Mouse (Mus musculus) embryonic facial prominence, embryonic 13.5 days (tissue): ENCODE measurements around the gene Mov10l1. TPM values are rescaled to one million over a fixed set of nuclear protein-coding genes. Genes with fewer than 3 reads are reported as not detected.

ENCODE experiments used
- ATAC-seq: fragments of 200-750 bp; cut with Nextera tagmentation; 2 replicates; pipeline ENCODE4 v1.8.0; 2017; ENCODE audit warnings: low read depth; ENCODE audit not compliant: insufficient number of reproducible peaks, insufficient read depth, low FRiP score, low TSS enrichment
- H3K27ac ChIP-seq: fragments of 300-500 bp; sonication (generic); 2 replicates; pipeline ENCODE4 v1.5.1; 2015; ENCODE audit warnings: moderate library complexity, mild to moderate bottlenecking, inconsistent platforms
- H3K27me3 ChIP-seq: fragments of 300-500 bp; sonication (generic); 2 replicates; pipeline ENCODE4 v1.6.1; 2015; ENCODE audit warnings: mild to moderate bottlenecking, inconsistent platforms
- H3K36me3 ChIP-seq: fragments of 300-500 bp; sonication (generic); 2 replicates; pipeline ENCODE4 v1.6.1; 2015; ENCODE audit warnings: mild to moderate bottlenecking, inconsistent platforms
- H3K4me1 ChIP-seq: fragments of 300-500 bp; sonication (generic); 2 replicates; pipeline ENCODE4 v1.6.1; 2015; ENCODE audit warnings: inconsistent platforms
- H3K4me2 ChIP-seq: fragments of 300-500 bp; sonication (generic); 2 replicates; pipeline ENCODE4 v1.6.1; 2015; ENCODE audit warnings: moderate library complexity, mild to moderate bottlenecking, inconsistent platforms
- H3K4me3 ChIP-seq: fragments of 300-500 bp; sonication (generic); 2 replicates; pipeline ENCODE4 v1.5.1; 2015; ENCODE audit warnings: mild to moderate bottlenecking, inconsistent platforms
- H3K9ac ChIP-seq: fragments of 300-500 bp; sonication (generic); 2 replicates; pipeline ENCODE4 v1.6.1; 2015; ENCODE audit warnings: mild to moderate bottlenecking, inconsistent platforms
- H3K9me3 ChIP-seq: fragments of 300-500 bp; sonication (generic); 2 replicates; pipeline ENCODE4 v1.6.1; 2016; ENCODE audit warnings: inconsistent platforms
- WGBS: fragments of 180-500 bp; shearing (Covaris S2); methylation state at CpG from one replicate; pipeline ENCODE4 v1.1.7; 2015; ENCODE audit warnings: mixed read lengths; 5-methylcytosine and 5-hydroxymethylcytosine counted together
- polyA plus RNA-seq: library from polyadenylated mRNA; unstranded; fragments of >200 nt; fragmentation: Nextera tagmentation; extraction: Ambion mirVana; gene quantifications from 2 replicates; pipeline ENCODE4 v1.2.1, GENCODE M21; 2015

The Mov10l1 gene
- polyA plus RNA-seq = not detected in 2 replicates

GRCm38 (mm10) chr15:88982534-88983079, at the start of gene Mov10l1:
Mov10l1 (plus strand) TSS chr15:88982909.
- Histone ChIP-seq H3K4me2 (no peak within 1 kb of the TSS), H3K9ac (no peak within 1 kb of the TSS), H3K4me3 (no peak within 1 kb of the TSS), H3K27ac (no peak within 1 kb of the TSS), H3K27me3 (no peaks in the 10 kb centered on the region), H3K9me3 (no peaks in the 10 kb centered on the region), H3K36me3 (no peaks in the 10 kb centered on the region), H3K4me1 (no peaks in the 10 kb centered on the region)
- WGBS = 92% methylated on average over 31 of the region's 31 CpGs
- no peak for ATAC-seq

GRCm38 (mm10) chr15:88934141-88934540, 48.6 kb upstream of the Mov10l1 start:
- WGBS = 40% methylated on average over 7 of the region's 7 CpGs
- ATAC-seq = no peak
- H3K27me3 ChIP-seq = no peaks in the 10 kb centered on the region

GRCm38 (mm10) chr15:88936619-88937290, 46.0 kb upstream of the Mov10l1 start:
- Histone ChIP-seq H3K9me3 (no peaks in the 10 kb centered on the region), H3K4me3 (no peak overlapping the region), H3K27me3 (no peaks in the 10 kb centered on the region), H3K9ac (no peak overlapping the region), H3K4me2 (no peak overlapping the region), H3K27ac (no peak overlapping the region), H3K36me3 (no peaks in the 10 kb centered on the region), H3K4me1 (no peaks in the 10 kb centered on the region)
- WGBS = 70% methylated on average over 6 of the region's 6 CpGs
- no peak for ATAC-seq

More at GRCm38 (mm10) chr15:88934141-88934540, 48.6 kb upstream of the Mov10l1 start:
- no peaks in the 10 kb centered on the region for H3K36me3 ChIP-seq
- no peak overlapping the region for H3K9ac ChIP-seq
- no peaks in the 10 kb centered on the region for H3K9me3 ChIP-seq
- H3K4me3 ChIP-seq = no peak overlapping the region
- H3K27ac ChIP-seq = no peak overlapping the region
- no peak overlapping the region for H3K4me2 ChIP-seq
- no peaks in the 10 kb centered on the region for H3K4me1 ChIP-seq

GRCm38 (mm10) chr15:88937291-88937650, 45.4 kb upstream of the Mov10l1 start:
- H3K4me1 ChIP-seq = no peaks in the 10 kb centered on the region
- H3K4me2 ChIP-seq = no peak overlapping the region
- no peak overlapping the region for H3K4me3 ChIP-seq
- 72% methylated on average over 2 of the region's 2 CpGs for WGBS
- no peaks in the 10 kb centered on the region for H3K36me3 ChIP-seq
- H3K27ac ChIP-seq = no peak overlapping the region
- no peaks in the 10 kb centered on the region for H3K27me3 ChIP-seq
- no peak for ATAC-seq
- H3K9me3 ChIP-seq = no peaks in the 10 kb centered on the region
- H3K9ac ChIP-seq = no peak overlapping the region

GRCm38 (mm10) chr15:88942783-88943182, 39.9 kb upstream of the Mov10l1 start:
- ATAC-seq = no peak
- 70% methylated on average over 5 of the region's 5 CpGs for WGBS

GRCm38 (mm10) chr15:88943896-88944551, 38.7 kb upstream of the Mov10l1 start:
- no peak overlapping the region for H3K4me2 ChIP-seq
- no peaks in the 10 kb centered on the region for H3K27me3 ChIP-seq
- H3K9ac ChIP-seq = no peak overlapping the region
- no peak overlapping the region for H3K4me3 ChIP-seq
- no peaks in the 10 kb centered on the region for H3K36me3 ChIP-seq
- WGBS = 64% methylated on average over 5 of the region's 5 CpGs
- no peak for ATAC-seq
- no peaks in the 10 kb centered on the region for H3K4me1 ChIP-seq
- H3K27ac ChIP-seq = no peak overlapping the region
- H3K9me3 ChIP-seq = no peaks in the 10 kb centered on the region

More at GRCm38 (mm10) chr15:88942783-88943182, 39.9 kb upstream of the Mov10l1 start:
- no peak overlapping the region for H3K4me2 ChIP-seq
- no peaks in the 10 kb centered on the region for H3K36me3 ChIP-seq
- no peak overlapping the region for H3K4me3 ChIP-seq
- no peak overlapping the region for H3K27ac ChIP-seq
- no peaks in the 10 kb centered on the region for H3K27me3 ChIP-seq
- H3K9ac ChIP-seq = no peak overlapping the region
- no peaks in the 10 kb centered on the region for H3K9me3 ChIP-seq
- H3K4me1 ChIP-seq = no peaks in the 10 kb centered on the region

GRCm38 (mm10) chr15:88946851-88947250, 35.9 kb upstream of the Mov10l1 start:
- H3K9me3 ChIP-seq = no peaks in the 10 kb centered on the region
- H3K36me3 ChIP-seq = no peaks in the 10 kb centered on the region
- no peak overlapping the region for H3K9ac ChIP-seq
- no peaks in the 10 kb centered on the region for H3K27me3 ChIP-seq
- 31% methylated on average over 6 of the region's 6 CpGs for WGBS
- H3K4me3 ChIP-seq = no peak overlapping the region
- no peak for ATAC-seq
- H3K4me2 ChIP-seq = no peak overlapping the region
- no peak overlapping the region for H3K27ac ChIP-seq
- no peaks in the 10 kb centered on the region for H3K4me1 ChIP-seq

- H3K9ac ChIP-seq = no peak overlapping the region
- no peak overlapping the region for H3K27ac ChIP-seq
- no peaks in the 10 kb centered on the region for H3K36me3 ChIP-seq
- peaks cover 10% of the 10 kb centered on the region for H3K4me1 ChIP-seq
- no peak for ATAC-seq
- H3K4me2 ChIP-seq = no peak overlapping the region
- peaks cover 35% of the 10 kb centered on the region for H3K27me3 ChIP-seq
- no peaks in the 10 kb centered on the region for H3K9me3 ChIP-seq
- H3K4me3 ChIP-seq = no peak overlapping the region
- 82% methylated on average over 4 of the region's 4 CpGs for WGBS
These were observed 31.5 kb upstream of the Mov10l1 start for GRCm38 (mm10) chr15:88951246-88951645.

GRCm38 (mm10) chr15:88954368-88955072, 28.2 kb upstream of the Mov10l1 start, which contains the start of gene Ttll8:
Ttll8 (minus strand) TSS chr15:88954418.
- 4% methylated on average over 53 of the region's 53 CpGs for WGBS
- 0 out of 2 replicates have a peak, but pooled peaks have one; percentile 64 for ATAC-seq
- H3K27me3 ChIP-seq = peaks cover 46% of the 10 kb centered on the region

GRCm38 (mm10) chr15:88955342-88955741, 27.4 kb upstream of the Mov10l1 start:
- Histone ChIP-seq H3K36me3 (no peaks in the 10 kb centered on the region), H3K27ac (no peak overlapping the region), H3K27me3 (peaks cover 46% of the 10 kb centered on the region)

More at GRCm38 (mm10) chr15:88954368-88955072, 28.2 kb upstream of the Mov10l1 start, which contains the start of gene Ttll8:
- peaks cover 16% of the 10 kb centered on the region for H3K4me1 ChIP-seq
- no peak within 1 kb of the TSS for H3K27ac ChIP-seq
- H3K9me3 ChIP-seq = no peaks in the 10 kb centered on the region
- H3K4me3 ChIP-seq = peak within 1 kb of the TSS; percentile 43
- H3K4me2 ChIP-seq = peak within 1 kb of the TSS; percentile 76
- no peaks in the 10 kb centered on the region for H3K36me3 ChIP-seq
- H3K9ac ChIP-seq = peak within 1 kb of the TSS; percentile 62

GRCm38 (mm10) chr15:88957522-88957921, 25.2 kb upstream of the Mov10l1 start:
- WGBS = 85% methylated on average over 4 of the region's 4 CpGs

More at GRCm38 (mm10) chr15:88955342-88955741, 27.4 kb upstream of the Mov10l1 start:
- H3K9me3 ChIP-seq = no peaks in the 10 kb centered on the region
- no peak for ATAC-seq
- no peak overlapping the region for H3K4me3 ChIP-seq
- H3K4me2 ChIP-seq = no peak overlapping the region
- WGBS = 83% methylated on average over 6 of the region's 6 CpGs
- H3K9ac ChIP-seq = no peak overlapping the region
- H3K4me1 ChIP-seq = peaks cover 16% of the 10 kb centered on the region

More at GRCm38 (mm10) chr15:88957522-88957921, 25.2 kb upstream of the Mov10l1 start:
- no peak overlapping the region for H3K4me3 ChIP-seq
- no peak overlapping the region for H3K9ac ChIP-seq
- peaks cover 45% of the 10 kb centered on the region for H3K27me3 ChIP-seq
- no peak overlapping the region for H3K27ac ChIP-seq
- H3K36me3 ChIP-seq = no peaks in the 10 kb centered on the region
- H3K4me2 ChIP-seq = no peak overlapping the region
- H3K9me3 ChIP-seq = no peaks in the 10 kb centered on the region
- H3K4me1 ChIP-seq = peaks cover 16% of the 10 kb centered on the region
- ATAC-seq = no peak
